Mouse (Mus musculus) spleen, adult 2 months (tissue): ENCODE measurements around the gene Sec61a2. TPM values are rescaled to one million over a fixed set of nuclear protein-coding genes. Genes with fewer than 3 reads are reported as not detected.

Experiments
- DNase-seq, 2 experiments: peaks; one replicate each; pipeline versions ENCODE4 v3.0.0 to v3.0.0-alpha.2; 2012 to 2021; ENCODE audit warnings: low spot score in 2 of 2, low read depth in 1 of 2
- H3K27ac ChIP-seq: fragments of 200-500 bp; 2 replicates; pipeline ENCODE4 v1.5.1; 2012; ENCODE audit warnings: low read length, inconsistent platforms; ENCODE audit not compliant: insufficient read depth
- H3K27me3 ChIP-seq: fragments of 200-500 bp; 2 replicates; pipeline ENCODE4 v1.6.1; 2012; ENCODE audit warnings: mild to moderate bottlenecking, moderate library complexity, low read length, inconsistent platforms; ENCODE audit not compliant: control insufficient read depth, insufficient read depth
- H3K36me3 ChIP-seq: fragments of 200-500 bp; 2 replicates; pipeline ENCODE4 v1.6.1; 2012; ENCODE audit warnings: mild to moderate bottlenecking, low read length, inconsistent platforms; ENCODE audit not compliant: control insufficient read depth, insufficient read depth
- H3K4me1 ChIP-seq: fragments of 200-500 bp; 2 replicates; pipeline ENCODE4 v1.6.1; 2011; ENCODE audit warnings: inconsistent platforms; ENCODE audit not compliant: control insufficient read depth, insufficient read depth, insufficient read length
- H3K4me3 ChIP-seq: fragments of 200-500 bp; 2 replicates; pipeline ENCODE4 v1.5.1; 2011; ENCODE audit warnings: mild to moderate bottlenecking, inconsistent platforms; ENCODE audit not compliant: insufficient read depth, insufficient read length; ENCODE audit errors: extremely low read depth
- CTCF ChIP-seq: fragments of 200-500 bp; IDR thresholded peaks from 2 replicates; pipeline ENCODE4 v1.5.1; 2011; ENCODE audit warnings: mild to moderate bottlenecking, inconsistent platforms; ENCODE audit not compliant: insufficient read depth, insufficient read length, insufficient replicate concordance; ENCODE audit errors: extremely low read depth
- POLR2A ChIP-seq: fragments of 200-500 bp; IDR thresholded peaks from 2 replicates; pipeline ENCODE4 v1.6.1; 2011; ENCODE audit warnings: low read depth, low read length, inconsistent platforms
- WGBS: fragments of 180-500 bp; shearing (Covaris S2); methylation state at CpG from one replicate; pipeline ENCODE4 v1.1.7; 2018; 5-methylcytosine and 5-hydroxymethylcytosine counted together
- polyA plus RNA-seq: library from polyadenylated mRNA; depleted of rRNA; stranded (reverse); fragments of >200 nt; gene quantifications from 2 replicates; pipeline ENCODE4 v1.2.3, GENCODE M21; 2012

Gene Sec61a2
- polyA plus RNA-seq, 1 experiment, result 12.8 TPM

DNA sequence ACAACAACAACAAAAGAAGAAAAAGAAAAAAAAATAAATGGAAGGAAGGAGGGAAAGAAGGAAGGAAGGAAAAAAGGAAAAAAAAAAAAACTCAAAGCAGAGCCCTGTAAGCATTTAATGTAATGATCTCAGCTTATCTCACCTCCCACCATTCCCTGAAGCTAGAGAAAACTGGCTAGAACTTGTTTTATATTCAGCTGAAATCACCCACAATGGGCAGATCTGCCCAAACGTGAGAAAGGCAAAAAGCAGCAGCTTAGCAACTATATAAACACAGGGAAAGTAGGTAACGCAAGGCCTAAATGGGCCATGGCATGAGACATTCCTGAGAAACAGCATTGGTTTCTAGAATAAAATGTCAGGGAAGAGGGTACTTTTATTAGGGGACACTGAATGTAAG is 5.8 kb downstream of the Sec61a2 start:
- no peaks in the 10 kb centered on the region; the same call in 1 of the 2 replicates for H3K4me1 ChIP-seq
- TF ChIP-seq CTCF, result no peak
- TF ChIP-seq POLR2A, result no peak
- no peaks in the 10 kb centered on the region for H3K27me3 ChIP-seq
- H3K4me3 ChIP-seq, result no peak overlapping the region
- 80% methylated on average over 2 of the region's 2 CpGs for WGBS
- H3K27ac ChIP-seq, result no peak overlapping the region
- H3K36me3 ChIP-seq, result peaks cover 13% of the 10 kb centered on the region; the same call in 1 of the 2 replicates
- no peak for DNase-seq

DNA sequence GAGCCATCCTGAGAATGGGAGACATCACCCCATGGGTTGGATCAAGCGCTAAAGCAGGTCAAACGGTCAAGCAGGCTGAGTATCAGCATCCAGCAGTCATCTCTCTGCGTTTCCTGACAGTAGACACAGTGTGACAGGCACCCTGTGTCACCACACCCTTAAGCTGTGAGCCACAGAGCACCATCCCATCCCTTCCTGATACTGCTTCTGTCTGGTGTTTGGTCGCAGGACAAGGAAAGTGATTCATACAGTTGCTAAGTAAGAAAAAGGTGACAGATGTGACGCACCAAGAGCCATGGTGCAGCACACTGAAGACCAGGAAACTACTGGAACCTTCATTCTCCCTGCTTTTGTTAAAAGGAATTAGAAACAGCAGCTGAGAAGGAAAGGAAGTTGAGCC is 6.4 kb downstream of the Sec61a2 start:
- H3K27me3 ChIP-seq, result no peaks in the 10 kb centered on the region
- no peak for DNase-seq
- TF ChIP-seq CTCF (no peak), POLR2A (no peak)
- no peak overlapping the region for H3K27ac ChIP-seq
- H3K4me3 ChIP-seq, result no peak overlapping the region
- H3K4me1 ChIP-seq, result no peaks in the 10 kb centered on the region; the same call in 1 of the 2 replicates
- 90% methylated on average over 5 of the region's 5 CpGs for WGBS
- peaks cover 13% of the 10 kb centered on the region; the same call in 1 of the 2 replicates for H3K36me3 ChIP-seq

DNA sequence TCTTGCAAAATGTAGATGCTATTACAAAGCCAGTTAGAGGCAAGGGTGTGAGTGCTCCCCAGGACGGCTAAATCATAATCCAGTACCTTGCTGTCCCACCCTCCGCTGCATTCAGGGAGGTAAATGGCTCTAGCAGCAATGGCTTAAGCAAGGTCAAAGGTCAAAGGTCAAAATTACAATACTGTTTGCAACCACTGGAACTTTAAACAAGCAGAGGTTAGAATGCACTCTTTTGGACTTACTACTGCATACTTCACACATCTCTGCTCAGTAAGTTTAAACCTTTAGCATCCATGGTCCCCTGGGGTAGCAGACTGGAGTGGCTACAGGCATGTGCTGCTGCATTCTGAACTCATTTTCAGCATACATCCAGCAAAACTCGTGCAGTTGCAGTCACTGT is 17.8 kb downstream of the Sec61a2 start:
- no peaks in the 10 kb centered on the region for H3K27me3 ChIP-seq
- peaks cover 6% of the 10 kb centered on the region for H3K36me3 ChIP-seq
- H3K27ac ChIP-seq, result no peak overlapping the region
- DNase-seq, result no peak
- TF ChIP-seq POLR2A (no peak), CTCF (no peak)
- H3K4me3 ChIP-seq, result no peak overlapping the region
- WGBS, result 87% methylated on average over 3 of the region's 3 CpGs
- H3K4me1 ChIP-seq, result no peaks in the 10 kb centered on the region

DNA sequence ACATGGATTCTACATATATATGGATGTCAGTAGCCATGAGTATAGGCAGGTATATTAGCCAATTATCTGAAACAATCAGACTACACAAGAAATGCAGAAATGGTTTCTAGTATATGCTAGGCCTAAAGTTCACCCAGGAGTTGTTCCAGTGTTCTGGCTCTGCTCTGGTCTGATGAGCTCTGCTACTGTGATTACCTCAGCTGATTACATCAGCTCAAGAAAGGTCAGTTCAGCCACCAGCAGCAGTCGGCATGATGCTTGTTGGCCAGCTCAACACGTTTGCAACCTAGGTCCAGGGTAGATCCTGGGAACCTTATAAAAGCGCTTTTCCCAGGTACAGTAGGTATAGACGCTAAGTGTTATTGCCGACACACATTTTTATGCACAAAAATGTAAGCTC is 25.5 kb downstream of the Sec61a2 start:
- Histone ChIP-seq H3K27ac (no peak overlapping the region), H3K4me3 (no peak overlapping the region), H3K27me3 (no peaks in the 10 kb centered on the region), H3K36me3 (peaks cover 6% of the 10 kb centered on the region; the same call in 1 of the 2 replicates), H3K4me1 (no peaks in the 10 kb centered on the region)
- WGBS, result 95% methylated on average over 5 of the region's 5 CpGs
- no peak for DNase-seq
- no peak for TF ChIP-seq POLR2A
- no peak for TF ChIP-seq CTCF

DNA sequence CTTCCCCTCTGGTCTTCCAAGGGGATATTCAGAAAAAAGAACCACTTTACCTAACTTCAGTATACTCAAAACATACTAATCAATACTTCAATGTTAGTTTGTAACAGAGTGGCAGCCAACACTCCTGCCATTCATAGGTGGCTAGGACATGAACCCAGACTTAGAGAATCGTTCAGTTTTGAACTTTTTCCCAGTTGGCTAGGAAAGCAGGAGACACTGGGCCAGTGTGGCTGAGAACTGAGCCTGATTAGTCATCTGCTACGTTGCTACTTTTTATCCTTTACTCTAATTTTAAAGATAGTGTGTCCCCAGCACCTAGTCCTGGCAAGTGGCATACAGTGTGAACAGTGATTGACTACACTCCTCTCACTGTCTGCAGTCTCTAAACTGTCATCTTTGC is 27.6 kb downstream of the Sec61a2 start:
- H3K27me3 ChIP-seq, result no peaks in the 10 kb centered on the region
- H3K27ac ChIP-seq, result no peak overlapping the region
- H3K36me3 ChIP-seq, result peaks cover 5% of the 10 kb centered on the region; the same call in 1 of the 2 replicates
- H3K4me3 ChIP-seq, result no peak overlapping the region
- no peaks in the 10 kb centered on the region for H3K4me1 ChIP-seq
- TF ChIP-seq POLR2A, result no peak
- no peak for TF ChIP-seq CTCF
- no peak for DNase-seq
- WGBS, result 92% methylated on average over 2 of the region's 2 CpGs

DNA sequence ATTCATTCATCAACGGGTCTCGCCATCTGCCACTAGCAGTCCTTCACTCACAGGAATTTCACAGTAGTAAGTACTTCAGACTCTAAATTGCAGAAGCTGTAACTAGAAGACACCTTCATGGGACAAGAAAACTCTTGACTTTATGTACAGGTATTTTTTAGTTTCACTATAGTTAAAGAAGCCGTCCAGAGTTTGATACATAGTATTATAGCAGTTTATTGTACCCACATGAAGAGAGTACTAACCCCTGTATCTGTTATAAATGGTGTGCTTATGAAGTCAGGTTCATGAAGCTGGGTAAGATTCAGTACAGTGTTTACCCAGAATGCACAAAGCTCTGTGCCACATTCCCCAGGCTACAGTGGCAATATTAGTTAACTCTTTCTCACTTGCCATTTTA is 32.4 kb downstream of the Sec61a2 start, which contains the start of gene Gm13199:
Gm13199 (minus strand) TSS at position 101 of the 400 bp plus-strand sequence.
- Histone ChIP-seq H3K27ac (no peak within 1 kb of the TSS), H3K4me1 (no peaks in the 10 kb centered on the region), H3K4me3 (no peak within 1 kb of the TSS), H3K27me3 (no peaks in the 10 kb centered on the region), H3K36me3 (peaks cover 8% of the 10 kb centered on the region)
- TF ChIP-seq POLR2A (no peak), CTCF (no peak)
- no peak for DNase-seq
- WGBS, result 98% methylated on average over 3 of the region's 3 CpGs

DNA sequence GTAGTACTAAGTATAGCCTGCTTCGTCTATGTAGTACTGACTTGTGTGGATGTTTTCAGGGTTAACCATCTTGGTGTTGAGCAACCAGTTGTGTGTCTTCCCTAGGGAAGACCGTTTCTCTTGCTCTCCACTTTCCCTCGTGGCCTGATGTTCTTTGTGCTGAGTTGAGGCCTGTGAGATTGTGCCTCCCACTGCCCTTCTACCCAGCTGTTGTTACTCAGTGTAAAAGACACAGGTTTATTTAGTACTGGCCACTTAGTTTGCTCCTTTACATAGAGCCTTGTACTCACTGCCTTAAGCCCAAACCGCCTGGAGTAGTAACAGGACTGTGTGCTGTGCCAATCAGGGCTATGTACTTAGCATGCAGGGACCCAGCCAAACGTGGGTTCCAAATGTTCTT is 43.4 kb downstream of the Sec61a2 start:
- TF ChIP-seq POLR2A (no peak), CTCF (no peak)
- H3K36me3 ChIP-seq, result peaks cover 6% of the 10 kb centered on the region
- WGBS, result 91% methylated on average over 5 of the region's 5 CpGs

More for the DNA sequence above, 43.4 kb downstream of the Sec61a2 start:
- H3K27me3 ChIP-seq, result no peaks in the 10 kb centered on the region
- H3K4me1 ChIP-seq, result no peaks in the 10 kb centered on the region
- no peak for DNase-seq
- no peak overlapping the region for H3K4me3 ChIP-seq
- no peak overlapping the region for H3K27ac ChIP-seq
